Mouse (Mus musculus) right cerebral cortex, postnatal 10 days (tissue): ENCODE measurements around the gene Tigd2.
"Not testable (repeated sequence)": the region's sequence is repeated elsewhere in the genome, so short reads cannot be mapped to it uniquely, and the experiment has no call there.

Experiments
- DNase-seq, 2 experiments: peaks; one replicate each; pipeline ENCODE4 v3.0.0; 2021; ENCODE audit warnings: low spot score in 2 of 2

Tigd2 gene

GRCm38 (mm10) chr6:59208685-59209298 is at the start of gene Tigd2:
TSS of gene Tigd2 (plus strand) at chr6:59208870.
- DNase-seq = peak; percentile 94 to 96

GRCm38 (mm10) chr6:59161801-59162478 is 46.7 kb upstream of the Tigd2 start:
- no peak for DNase-seq

GRCm38 (mm10) chr6:59162887-59163286 is 45.8 kb upstream of the Tigd2 start:
- no peak for DNase-seq

GRCm38 (mm10) chr6:59163407-59163806 is 45.3 kb upstream of the Tigd2 start:
- DNase-seq = no peak

GRCm38 (mm10) chr6:59168939-59169338 is 39.7 kb upstream of the Tigd2 start:
- DNase-seq = no peak

GRCm38 (mm10) chr6:59171230-59171629 is 37.4 kb upstream of the Tigd2 start:
- DNase-seq = no peak

GRCm38 (mm10) chr6:59173940-59174339 is 34.7 kb upstream of the Tigd2 start:
- no peak for DNase-seq

- no peak for DNase-seq
These were observed 30.6 kb upstream of the Tigd2 start for GRCm38 (mm10) chr6:59178051-59178450.

GRCm38 (mm10) chr6:59180376-59180996 is 28.2 kb upstream of the Tigd2 start:
- peak; percentile 74 to 77 for DNase-seq

- DNase-seq = peak in 1 of 2 experiments; percentile 21
These were observed 23.5 kb upstream of the Tigd2 start for GRCm38 (mm10) chr6:59185010-59185699.

- no peak for DNase-seq
These were observed 18.7 kb upstream of the Tigd2 start for GRCm38 (mm10) chr6:59190006-59190405.

- DNase-seq = not testable (repeated sequence)
These were observed 14.2 kb upstream of the Tigd2 start for GRCm38 (mm10) chr6:59194518-59194917.

GRCm38 (mm10) chr6:59195849-59196635 is 12.6 kb upstream of the Tigd2 start:
- DNase-seq = no peak

- DNase-seq = no peak
These were observed 11.9 kb upstream of the Tigd2 start for GRCm38 (mm10) chr6:59196746-59197145.

GRCm38 (mm10) chr6:59198356-59198755 is 10.3 kb upstream of the Tigd2 start:
- no peak for DNase-seq

- no peak for DNase-seq
These were observed 9.6 kb upstream of the Tigd2 start for GRCm38 (mm10) chr6:59199021-59199420.

GRCm38 (mm10) chr6:59207561-59207960 is 1.1 kb upstream of the Tigd2 start:
- DNase-seq = no peak

GRCm38 (mm10) chr6:59209299-59209707 is 633 bp downstream of the Tigd2 start:
- DNase-seq = peak; percentile 35 to 54

GRCm38 (mm10) chr6:59233191-59233590 is 24.5 kb downstream of the Tigd2 start:
- DNase-seq = no peak

GRCm38 (mm10) chr6:59233651-59234050 is 25.0 kb downstream of the Tigd2 start:
- DNase-seq = no peak

GRCm38 (mm10) chr6:59249675-59250074 is 41.0 kb downstream of the Tigd2 start:
- DNase-seq = peak; percentile 57 to 75

GRCm38 (mm10) chr6:59250536-59250935 is 41.9 kb downstream of the Tigd2 start:
- DNase-seq = no peak
